Mouse (Mus musculus): ENCODE measurements at regions not wholly inside any gene's neighbourhood (a gene's known extent, or its start where the extent isn't known, plus 50 kb on each side); places are given as distances from the start of the nearest gene placed in this dataset.

DNA sequence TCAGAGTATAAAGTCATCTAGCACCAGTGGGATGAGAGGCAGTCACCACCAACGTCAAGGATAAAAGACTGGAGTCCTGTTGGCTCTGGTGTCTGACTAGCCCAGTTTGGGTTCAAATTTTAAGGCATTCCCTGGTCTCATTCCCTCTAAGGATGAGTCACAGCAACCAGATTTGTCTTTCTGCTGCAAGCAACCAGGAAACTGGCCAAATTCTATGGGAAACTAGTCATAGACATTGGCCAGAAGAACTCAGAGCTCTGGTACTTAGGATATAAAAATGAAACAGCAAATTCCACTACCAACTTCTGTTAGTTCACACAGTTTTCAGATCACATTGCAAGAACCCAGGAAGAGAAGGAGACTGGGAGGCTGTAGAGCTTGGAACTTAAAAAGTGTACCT is 126.2 kb downstream of the Cdca7 start:
- POLR2A ChIA-PET = no interaction called here
- CTCF ChIA-PET = no interaction called here

DNA sequence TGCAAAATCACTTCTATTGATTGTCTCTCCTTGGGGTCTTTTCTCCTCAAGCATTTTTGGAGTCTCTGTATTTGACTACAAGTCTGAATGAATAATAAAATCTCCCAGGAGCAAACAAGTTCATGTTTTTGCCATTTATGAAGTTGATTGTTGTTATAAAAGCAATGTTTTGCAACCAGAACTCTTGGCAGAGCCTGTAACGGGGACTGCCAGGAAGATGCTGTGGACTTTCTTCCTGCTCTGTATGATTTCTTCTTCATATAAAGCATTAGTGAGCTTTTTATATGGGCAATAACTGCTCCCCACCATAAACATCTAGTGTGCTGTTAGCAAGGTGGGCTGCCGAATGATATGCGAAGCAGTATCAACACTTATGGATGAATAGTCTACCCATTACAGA is 136.3 kb downstream of the Cdca7 start:
- POLR2A ChIA-PET = no interaction called here
- CTCF ChIA-PET = interaction anchor here in 1 of 4 experiments (0.6 kb wide), 1 partner anchor 8 kb away, joined by 8 read pairs; no protein-coding TSS in a partner anchor

DNA sequence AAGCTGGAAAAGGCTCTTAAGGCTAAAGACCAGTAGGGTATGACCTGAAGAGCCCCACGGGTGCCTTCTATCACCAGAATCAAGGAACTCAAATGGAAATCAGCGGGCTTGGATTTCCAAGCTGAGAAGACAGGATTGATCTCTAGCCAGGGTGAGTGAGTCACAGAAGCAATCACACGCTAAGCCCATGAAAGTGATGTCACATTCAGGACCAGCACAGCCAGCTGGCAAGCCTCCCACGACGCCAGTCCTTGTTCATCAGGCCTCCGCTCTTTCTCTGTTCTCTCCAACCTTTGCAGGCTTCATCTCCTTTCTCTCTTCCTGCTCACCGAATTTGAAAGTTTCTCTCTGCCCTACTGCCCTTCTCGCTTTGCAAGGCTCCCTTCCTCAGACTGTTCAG is 138.3 kb downstream of the Cdca7 start:
- CTCF ChIA-PET = no interaction called here
- POLR2A ChIA-PET = interaction anchor here in 1 of 4 experiments (0.7 kb wide), 1 partner anchor 23 kb away, joined by 3 read pairs; no protein-coding TSS in a partner anchor

DNA sequence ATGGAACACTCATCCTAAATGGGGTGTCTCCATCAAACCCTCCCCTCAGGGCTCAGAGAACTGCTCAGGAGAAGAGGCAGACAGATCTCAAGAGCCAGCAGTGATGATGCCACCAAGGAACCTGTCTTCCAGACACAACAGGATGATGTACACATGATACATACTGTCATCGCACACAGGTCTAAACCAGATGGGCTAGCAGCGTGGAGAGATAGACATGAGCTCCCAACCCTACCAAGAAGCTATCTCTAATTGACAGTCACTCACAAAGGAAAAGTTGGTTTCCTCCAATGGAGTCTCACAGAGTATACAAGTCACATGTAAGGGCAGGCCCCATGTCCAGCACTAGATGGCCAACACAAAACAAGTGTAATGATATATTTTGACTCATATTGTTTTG is 139.9 kb downstream of the Cdca7 start:
- CTCF ChIA-PET = no interaction called here
- POLR2A ChIA-PET = interaction anchor here in 1 of 4 experiments (0.6 kb wide), 1 partner anchor 11 kb away, joined by 3 read pairs; no protein-coding TSS in a partner anchor

DNA sequence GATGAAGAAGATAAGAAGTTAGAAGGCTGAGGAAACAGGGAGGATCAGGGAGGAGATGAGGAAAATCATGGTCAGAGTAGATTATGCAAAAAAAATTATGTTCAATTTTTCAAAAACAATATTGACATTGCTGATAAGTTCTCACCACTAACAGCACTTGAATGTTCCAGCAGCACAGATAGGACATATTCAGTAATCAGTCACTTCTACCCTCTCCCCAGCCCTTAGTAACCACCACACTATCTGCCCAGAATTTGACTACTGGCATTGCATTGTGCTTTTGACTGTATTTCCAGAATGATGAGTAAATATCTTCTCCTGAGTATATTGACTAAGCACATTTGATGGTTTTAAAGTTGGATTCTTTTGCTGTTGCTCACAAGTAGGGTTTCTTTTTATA is 140.5 kb downstream of the Cdca7 start:
- CTCF ChIA-PET = no interaction called here
- POLR2A ChIA-PET = no interaction called here

DNA sequence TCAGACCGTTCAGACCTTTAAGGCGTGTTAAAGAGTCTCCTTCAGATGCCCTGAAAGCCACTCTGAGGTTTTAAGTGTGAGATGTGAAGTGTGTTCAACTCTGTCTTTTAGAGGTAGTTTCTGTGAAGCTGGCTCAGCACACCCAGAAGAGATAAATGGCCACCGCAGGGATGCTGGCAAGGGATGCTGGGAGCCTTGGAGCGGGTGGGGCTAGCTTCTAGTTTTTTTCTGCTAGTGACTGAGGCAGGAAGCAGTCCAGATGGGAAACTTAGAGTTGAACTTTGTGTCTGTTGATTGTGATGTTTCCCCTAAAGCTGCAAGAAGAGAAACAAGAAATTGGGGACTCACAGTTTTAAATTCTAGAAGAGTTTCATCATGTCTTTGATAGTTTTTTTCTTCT is 143.5 kb downstream of the Cdca7 start:
- CTCF ChIA-PET = interaction anchor here in 1 of 4 experiments (0.6 kb wide), 1 partner anchor 18 kb away, joined by 3 read pairs; no protein-coding TSS in a partner anchor
- POLR2A ChIA-PET = interaction anchor here in 2 of 4 experiments (1.1 to 1.9 kb wide), 2 partner anchors 9 to 14 kb away, joined by 6 to 8 read pairs; no protein-coding TSS in a partner anchor

DNA sequence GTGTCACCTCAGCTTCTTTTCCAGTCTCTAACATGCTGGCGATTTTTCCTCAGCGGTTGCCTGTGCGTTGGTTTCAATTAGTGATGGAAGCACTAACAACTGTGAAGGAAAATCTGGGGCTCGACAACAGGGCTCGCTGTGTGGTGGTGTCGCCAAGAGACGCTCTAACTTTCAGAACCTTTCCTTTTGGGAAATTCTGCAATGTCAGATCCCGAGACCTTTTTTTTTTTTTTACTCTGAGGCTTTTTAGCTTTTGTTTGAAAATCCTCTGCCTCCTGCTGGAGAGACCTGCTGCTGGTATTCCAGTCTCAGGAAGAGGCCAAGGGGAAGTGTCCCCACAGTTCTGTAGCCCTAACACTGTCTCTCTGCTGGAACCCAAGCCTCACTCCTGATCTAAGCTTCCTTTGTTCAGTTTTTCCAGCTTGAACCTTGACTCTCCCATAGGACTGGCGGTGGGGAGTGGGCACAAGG is 144.3 kb downstream of the Cdca7 start:
- CTCF ChIA-PET = interaction anchor here in 2 of 4 experiments (0.5 to 0.8 kb wide), 2 partner anchors 8 to 465 kb away, joined by 3 to 8 read pairs; no protein-coding TSS in a partner anchor
- POLR2A ChIA-PET = interaction anchor here in 1 of 4 experiments (1.2 to 1.9 kb wide), 2 partner anchors 9 to 11 kb away, joined by 5 to 6 read pairs; no protein-coding TSS in a partner anchor

DNA sequence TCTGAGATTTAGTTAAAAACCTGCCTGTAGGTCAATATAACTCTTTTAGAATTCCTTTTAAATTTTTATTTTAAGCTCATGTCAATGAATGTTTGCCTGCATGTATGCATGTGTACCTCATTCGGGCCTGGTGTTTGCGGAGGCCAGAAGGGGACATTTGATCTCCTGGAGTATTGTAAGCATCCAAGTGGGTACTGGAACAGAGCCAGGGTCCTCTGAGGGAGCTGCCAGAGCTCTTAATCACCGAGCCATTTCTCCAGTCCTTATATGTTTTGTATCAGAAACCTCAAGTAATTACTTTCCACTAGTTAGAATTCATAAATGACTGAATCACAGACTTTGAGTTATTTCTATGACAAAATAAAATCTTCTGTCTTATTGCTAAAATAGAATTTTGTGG is 152.0 kb downstream of the Cdca7 start:
- ChIA-PET POLR2A (interaction anchor here in 1 of 4 experiments (1.9 kb wide), 1 partner anchor 8 kb away, joined by 6 read pairs; no protein-coding TSS in a partner anchor), CTCF (no interaction called here)

DNA sequence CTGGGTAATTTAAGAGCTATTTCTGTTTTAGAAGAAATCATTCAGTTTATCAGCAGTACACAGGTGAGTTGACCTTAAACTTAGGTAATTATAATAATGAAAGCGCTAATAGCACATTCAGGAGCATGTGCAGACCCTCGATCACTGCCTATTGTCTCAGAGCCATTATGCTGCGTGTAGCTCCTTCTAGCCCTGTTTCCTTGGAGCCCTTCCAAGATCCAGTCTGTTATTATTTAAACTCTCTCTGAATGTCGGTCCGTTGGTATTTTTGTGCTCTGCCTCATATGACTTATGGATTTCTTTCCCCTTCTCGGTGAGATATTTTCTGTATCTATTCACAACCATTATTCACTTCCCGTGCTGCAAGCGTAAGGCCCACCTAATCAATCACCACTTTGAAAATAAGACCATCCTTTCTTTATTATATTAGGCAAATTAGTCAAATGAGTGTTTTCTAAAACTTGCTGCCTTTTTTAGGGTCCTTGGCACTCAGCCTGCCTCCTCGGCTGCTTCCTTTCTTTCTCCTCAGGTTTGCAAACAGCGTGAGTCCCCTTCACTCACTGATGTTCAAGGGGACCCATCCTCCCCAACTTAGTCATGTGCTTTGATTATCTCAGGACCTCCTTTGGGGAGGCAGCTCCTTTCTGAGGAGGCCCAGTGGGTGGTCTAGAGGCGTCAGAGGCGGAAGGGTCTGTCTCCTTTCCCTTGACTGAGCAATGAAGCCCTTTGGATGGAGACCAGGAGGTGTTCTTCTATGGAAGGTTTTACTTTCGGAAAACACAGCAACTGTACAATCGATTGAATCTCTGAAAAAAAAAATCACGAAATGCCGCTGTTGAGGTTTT is 152.9 kb downstream of the Cdca7 start:
- CTCF ChIA-PET = no interaction called here
- POLR2A ChIA-PET = interaction anchor here in 1 of 4 experiments (1.9 kb wide), 1 partner anchor 9 kb away, joined by 6 read pairs; no protein-coding TSS in a partner anchor

DNA sequence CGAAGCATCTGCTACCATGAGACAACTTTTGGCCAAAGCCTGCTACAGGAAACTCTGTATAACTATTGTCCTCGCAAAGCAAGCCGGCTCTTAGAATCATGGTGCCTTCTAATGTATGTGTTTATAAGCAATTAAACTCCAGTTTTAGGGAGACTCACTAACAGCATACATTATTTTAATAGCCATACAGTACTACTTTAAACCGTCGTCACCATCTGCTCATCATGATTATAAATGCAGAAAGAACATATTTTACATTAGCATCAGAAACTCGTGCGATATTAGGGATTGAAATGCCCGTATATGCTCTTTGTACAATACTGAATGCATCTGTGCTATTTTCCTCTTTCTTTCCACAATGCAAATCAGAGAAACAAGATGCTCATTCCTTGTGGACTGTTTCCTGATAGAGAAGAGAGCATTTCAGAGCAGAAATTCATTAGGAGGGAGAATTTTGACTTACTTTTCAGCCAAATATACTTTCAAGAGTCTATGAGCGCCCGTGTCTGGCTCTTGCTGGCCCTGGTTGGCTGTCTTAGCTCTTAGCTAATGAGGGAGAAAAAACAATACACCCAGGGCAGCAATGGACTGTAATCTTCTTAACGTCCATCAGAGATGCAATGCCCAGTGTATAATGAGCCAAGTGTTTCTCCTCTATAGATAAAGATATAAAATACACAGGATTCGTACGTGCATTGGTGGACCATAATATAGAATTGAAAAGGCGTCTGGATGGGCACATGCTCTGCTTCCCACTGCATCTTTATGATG is 153.9 kb downstream of the Cdca7 start:
- POLR2A ChIA-PET = interaction anchor here in 1 of 4 experiments (0.6 to 1.9 kb wide), 2 partner anchors 10 to 108 kb away, joined by 3 to 6 read pairs; no protein-coding TSS in a partner anchor
- CTCF ChIA-PET = no interaction called here

DNA sequence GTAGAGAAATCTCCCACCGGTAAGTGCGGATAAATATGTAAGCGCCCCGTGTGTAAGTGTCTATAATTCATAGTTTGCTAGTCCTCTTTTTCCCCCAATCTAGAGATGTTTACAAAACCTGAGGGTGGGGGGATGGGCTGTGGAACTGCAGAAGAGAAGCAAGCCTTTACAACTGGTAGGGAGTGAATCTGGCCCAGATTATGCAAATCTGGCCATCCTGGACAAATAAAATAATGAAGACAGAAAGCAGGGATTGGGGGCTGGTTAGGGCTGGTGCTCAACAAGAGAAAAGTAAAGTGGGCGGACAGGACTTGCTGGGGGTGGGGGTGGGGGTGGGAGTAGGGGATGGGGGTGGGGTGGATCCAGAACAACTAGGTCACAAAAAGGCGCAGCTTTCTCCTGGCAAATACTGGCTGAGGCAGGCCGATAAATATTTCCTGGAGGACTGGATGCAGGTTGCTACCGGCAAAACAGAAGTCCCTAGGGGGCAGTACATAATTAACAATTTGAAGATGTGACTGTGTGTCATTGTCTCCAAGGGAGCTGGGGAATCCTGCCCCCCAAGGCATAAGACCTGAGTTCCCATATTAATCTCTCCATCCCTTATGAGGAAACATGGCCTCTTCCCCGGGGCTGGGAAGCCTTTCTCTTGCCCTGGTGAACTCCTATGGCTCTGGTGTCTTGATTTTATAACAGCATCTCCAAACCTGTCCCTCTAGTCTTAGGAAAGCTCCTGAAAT is 162.1 kb downstream of the Cdca7 start:
- ChIA-PET POLR2A (interaction anchor here in 2 of 4 experiments (0.5 to 0.8 kb wide), 2 partner anchors 174 to 343 kb away, joined by 3 read pairs; no protein-coding TSS in a partner anchor), CTCF (interaction anchor here in 2 of 4 experiments (0.6 to 0.8 kb wide), 2 partner anchors 325 to 641 kb away, joined by 3 read pairs; no protein-coding TSS in a partner anchor)

DNA sequence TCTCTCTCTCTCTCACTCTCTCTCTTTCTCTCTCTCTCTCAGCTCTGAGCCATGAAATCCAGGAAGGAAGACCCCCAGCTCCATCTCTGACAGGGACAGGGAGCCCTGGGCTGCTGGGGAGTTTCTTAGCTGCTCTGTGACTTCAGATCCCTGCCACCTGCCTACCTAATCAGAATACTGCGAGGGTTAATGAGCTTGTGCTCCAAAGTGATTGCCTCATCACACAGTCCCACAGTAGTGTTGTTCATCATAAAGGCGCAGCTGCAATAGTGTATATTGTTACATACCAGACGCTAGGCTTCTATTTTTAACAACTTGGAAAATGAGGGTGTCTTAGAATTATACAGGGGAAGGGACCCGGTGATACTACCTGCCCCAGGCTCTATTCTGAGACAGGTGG is 163.1 kb downstream of the Cdca7 start:
- CTCF ChIA-PET = interaction anchor here in 1 of 4 experiments (0.6 to 0.8 kb wide), 2 partner anchors 520 to 640 kb away, joined by 3 read pairs; no protein-coding TSS in a partner anchor
- POLR2A ChIA-PET = no interaction called here

DNA sequence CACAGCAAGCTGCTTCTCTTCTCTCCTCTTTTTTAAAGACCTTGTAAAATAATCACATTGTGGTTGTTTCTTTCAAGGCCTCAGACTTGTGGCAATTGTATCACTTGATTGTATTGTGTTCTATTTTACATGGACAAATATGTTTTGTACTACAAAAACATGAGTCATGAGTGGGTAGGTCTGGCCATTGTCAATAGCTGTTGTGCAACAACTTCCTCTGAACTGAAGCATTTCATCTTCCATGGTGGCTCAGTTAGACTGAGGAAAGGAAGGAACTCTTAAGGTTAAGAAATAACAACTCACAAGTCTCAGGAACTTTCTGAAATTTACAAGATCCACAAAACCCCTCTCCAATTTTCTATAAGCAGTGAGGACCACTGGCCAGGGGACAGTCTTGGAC is 165.3 kb downstream of the Cdca7 start:
- ChIA-PET CTCF (no interaction called here), POLR2A (interaction anchor here in 1 of 4 experiments (1.0 kb wide), 1 partner anchor 566 kb away, joined by 3 read pairs; no protein-coding TSS in a partner anchor)

DNA sequence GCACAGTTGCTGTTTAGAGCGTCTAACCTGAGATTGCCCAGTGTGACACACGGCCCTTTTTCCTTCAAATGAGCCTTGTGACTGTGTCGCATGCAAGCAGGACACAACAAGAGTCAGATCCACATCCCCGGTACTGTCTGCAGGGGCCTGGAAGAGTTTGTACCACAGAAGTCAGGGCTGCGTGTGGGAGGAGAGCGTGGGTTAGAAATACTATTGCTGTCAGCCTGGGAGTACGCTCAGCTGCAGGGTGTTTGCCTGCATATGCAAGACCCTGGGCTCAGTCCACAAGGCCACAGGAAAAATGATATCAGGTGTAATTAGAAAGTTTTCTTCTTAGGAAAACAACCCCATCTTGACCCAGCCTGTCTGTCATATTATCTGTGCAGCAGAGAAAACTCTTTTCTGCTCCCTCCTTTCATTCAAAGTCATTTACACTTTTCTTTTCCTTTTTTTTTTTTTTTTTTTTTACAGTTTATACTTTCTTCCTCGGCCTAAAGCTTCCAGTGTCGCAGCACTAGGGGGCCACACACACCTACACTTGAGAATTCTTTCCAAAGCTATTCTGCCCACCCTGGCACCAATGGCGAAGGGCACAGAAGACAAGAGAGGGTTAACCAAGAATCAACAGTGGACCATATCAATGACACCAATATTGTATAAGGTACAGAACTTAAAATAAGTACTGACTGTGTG is 168.3 kb downstream of the Cdca7 start:
- CTCF ChIA-PET = interaction anchor here in 3 of 4 experiments (0.6 to 0.7 kb wide), 5 partner anchors 74 to 345 kb away, joined by 3 to 5 read pairs (median 3); no protein-coding TSS in a partner anchor
- POLR2A ChIA-PET = interaction anchor here in 1 of 4 experiments (0.6 kb wide), 1 partner anchor 46 kb away, joined by 4 read pairs; no protein-coding TSS in a partner anchor

DNA sequence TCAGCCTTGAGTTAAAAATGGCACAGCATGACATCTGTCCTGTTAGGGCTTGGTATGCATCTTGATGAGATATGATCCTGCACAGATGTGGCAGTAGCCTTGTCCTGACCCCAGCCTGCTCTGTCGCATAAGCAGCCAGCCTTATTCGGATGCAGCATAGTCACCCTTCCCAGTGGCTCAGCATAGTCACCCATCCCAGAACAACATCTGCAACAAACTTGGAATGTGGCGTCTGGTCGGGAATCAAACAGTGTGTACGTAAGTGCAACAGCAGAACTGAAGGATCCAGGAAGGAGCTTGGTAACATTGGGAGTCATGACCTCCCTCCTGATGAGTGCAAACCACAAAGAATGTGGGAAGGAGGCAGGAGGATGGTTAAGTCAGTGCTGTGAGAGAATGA is 171.7 kb downstream of the Cdca7 start:
- ChIA-PET CTCF (no interaction called here), POLR2A (interaction anchor here in 1 of 4 experiments (0.5 kb wide), 1 partner anchor 10 kb away, joined by 4 read pairs; no protein-coding TSS in a partner anchor)

DNA sequence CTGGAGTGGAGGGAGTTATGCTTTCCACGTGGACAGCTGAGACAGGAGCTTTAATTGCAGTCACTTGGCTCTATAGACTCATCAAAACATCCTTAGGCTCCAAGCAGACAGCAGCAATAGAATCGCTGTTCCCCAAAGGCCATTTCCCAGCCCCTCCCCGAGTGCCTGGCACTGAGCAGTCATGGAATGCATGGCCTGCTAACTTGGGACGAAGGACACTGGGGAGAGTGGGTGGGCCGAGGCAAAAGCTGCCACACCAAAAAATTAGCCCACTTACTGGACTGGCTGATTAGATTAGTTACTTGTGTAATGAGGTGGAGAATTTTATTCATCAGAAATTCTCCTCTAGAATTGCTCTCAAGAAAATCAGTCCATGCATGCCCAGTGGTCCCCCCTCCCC is 172.3 kb downstream of the Cdca7 start:
- CTCF ChIA-PET = no interaction called here
- POLR2A ChIA-PET = interaction anchor here in 1 of 4 experiments (0.5 kb wide), 1 partner anchor 9 kb away, joined by 4 read pairs; no protein-coding TSS in a partner anchor

DNA sequence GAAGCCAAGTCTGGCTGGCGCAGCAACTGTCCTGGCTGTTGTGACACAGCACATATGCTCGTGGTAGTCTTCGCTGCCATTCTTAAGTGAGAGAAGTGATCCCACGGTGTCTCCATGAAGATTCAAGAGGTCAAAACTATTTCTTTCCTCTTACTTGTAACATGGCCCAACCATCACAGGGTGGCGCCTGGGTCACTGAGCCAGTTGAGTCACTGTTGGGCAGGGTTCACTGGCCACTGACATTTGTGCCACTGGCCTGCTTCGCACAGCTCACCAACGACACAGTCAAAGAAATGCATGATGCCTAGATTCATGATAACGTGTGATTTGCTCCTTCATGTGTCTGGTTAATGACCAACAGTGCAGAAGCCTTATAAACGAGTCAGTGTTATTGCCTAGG is 179.9 kb downstream of the Cdca7 start:
- ChIA-PET CTCF (no interaction called here), POLR2A (no interaction called here)
